Mouse (Mus musculus): ENCODE data around the gene Celf1.

The Celf1 gene

DNA sequence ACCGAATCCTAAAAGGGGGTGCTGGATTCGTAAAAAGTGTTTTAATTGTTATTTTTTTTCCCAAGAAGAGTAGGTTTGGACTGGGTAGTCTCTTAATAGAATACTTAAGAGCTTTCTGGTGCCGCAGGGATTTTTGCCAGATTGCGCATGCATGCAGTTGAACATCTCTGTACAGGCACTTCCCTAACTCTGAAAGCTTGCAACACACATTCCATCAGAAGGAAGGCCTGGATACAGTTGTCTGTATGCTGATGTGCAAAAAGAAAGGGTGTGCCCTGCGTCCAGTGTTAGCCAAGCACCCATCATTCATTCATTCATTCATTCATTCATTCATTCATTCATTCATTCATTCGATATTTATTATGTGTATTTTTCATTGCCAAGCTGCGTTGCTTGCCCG is 432 bp upstream of the Celf1 start:
- no peak for DNase-seq (ENCODE audit: extremely low read depth, low read depth)

DNA sequence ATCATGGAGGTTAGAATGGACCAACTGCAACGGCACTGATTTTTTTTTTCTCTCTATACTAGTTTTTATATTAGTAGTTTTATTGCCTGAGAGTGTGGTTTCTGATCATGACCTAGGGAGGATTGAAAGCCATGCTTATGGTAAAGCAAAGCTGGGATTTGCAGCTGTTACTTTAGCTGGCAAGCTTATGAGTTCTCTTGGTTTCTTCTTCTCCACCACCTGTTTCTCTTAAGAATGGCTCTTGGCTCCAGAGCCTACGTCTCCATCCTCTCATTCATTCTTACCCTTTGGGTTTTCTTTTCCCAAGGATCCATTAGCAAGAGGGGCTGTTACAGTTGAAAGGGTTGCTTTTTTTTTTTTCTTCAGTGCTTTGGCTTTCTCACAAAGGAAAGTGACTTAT is 1.6 kb downstream of the Celf1 start:
- no peak for DNase-seq (ENCODE audit: extremely low read depth, low read depth)

DNA sequence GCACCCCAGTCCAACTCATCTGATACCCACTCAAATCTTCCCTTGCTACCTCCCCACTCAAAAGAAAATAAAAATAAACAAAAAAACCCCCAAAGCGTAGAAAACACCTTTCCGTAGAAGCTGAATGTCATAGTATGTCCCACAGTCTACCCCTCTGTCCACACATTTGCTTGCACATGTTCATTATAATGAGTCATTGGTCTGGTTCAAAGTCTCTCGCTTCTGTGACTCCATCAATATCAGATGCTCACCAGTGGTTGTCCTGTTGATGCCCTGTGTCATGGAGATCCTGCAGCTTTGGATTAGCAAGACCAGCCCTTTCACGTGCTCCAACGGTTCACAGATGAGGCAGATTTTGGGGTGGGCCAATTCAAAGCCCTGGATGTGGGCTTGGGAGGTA is 10.0 kb downstream of the Celf1 start:
- no peak for DNase-seq (ENCODE audit: extremely low read depth, low read depth)

DNA sequence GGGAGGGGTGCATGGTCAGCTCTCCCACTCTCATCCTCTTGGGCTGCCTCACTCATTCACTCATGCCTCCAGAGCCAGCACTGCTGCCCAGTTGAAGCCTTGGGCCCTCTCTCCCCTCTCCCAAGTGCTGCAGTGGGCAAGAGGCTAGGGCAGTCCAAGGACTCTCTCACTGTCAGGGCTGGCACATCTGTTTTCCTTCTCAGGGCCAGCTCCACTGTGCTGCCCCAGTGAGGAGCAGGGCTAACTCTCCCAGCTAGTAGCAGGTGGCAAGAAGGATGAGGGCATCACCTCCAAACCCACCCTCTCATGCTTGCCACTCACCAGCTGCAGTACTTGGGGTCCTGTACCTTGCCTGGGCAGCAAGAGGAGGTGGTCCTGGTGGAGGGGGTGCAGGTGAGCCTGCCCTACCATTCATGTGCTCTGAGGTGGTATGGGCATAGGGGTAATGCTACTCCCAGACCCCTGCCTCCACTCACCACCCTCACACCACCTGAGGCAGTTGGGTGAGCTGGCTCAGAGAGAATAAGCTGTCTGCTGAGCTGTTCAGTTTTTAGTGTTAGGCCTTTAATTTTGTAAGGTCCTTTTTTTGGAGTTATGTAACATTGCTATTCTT is 10.5 kb downstream of the Celf1 start:
- DNase-seq (ENCODE audit: extremely low read depth, low read depth) = no peak

DNA sequence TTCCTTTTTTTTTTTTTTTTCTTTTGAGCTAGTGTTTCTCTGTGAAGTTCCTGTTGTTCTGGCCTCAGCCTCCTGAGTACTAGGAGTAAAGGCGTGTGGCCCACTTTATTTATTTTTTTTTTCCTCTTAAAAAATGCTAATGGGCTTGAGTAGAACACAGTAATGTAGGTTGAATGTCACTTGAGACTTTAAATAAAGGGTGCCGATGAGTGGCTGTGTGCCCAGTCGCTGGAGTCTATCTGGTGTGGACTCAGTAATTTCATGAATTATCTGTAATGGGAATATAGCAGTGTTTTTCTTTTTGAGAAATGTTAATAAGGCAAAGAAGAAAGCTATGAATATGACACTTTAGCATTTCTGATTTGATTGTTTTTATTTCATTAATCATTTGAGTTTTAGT is 13.3 kb downstream of the Celf1 start:
- DNase-seq (ENCODE audit: extremely low read depth, low read depth) = no peak

GRCm38 (mm10) chr2:90956053-90956452 is 15.9 kb downstream of the Celf1 start:
- no peak for DNase-seq (ENCODE audit: extremely low read depth, low read depth)

- DNase-seq (ENCODE audit: extremely low read depth, low read depth) = no peak
Observed at GRCm38 (mm10) chr2:90958856-90959255, 18.7 kb downstream of the Celf1 start.

GRCm38 (mm10) chr2:90960012-90960411 is 19.8 kb downstream of the Celf1 start:
- no peak for DNase-seq (ENCODE audit: extremely low read depth, low read depth)

GRCm38 (mm10) chr2:90963304-90963703 is 23.1 kb downstream of the Celf1 start:
- no peak for DNase-seq (ENCODE audit: extremely low read depth, low read depth)

- no peak for DNase-seq (ENCODE audit: extremely low read depth, low read depth)
Observed at GRCm38 (mm10) chr2:90964811-90965465, 24.8 kb downstream of the Celf1 start.

DNA sequence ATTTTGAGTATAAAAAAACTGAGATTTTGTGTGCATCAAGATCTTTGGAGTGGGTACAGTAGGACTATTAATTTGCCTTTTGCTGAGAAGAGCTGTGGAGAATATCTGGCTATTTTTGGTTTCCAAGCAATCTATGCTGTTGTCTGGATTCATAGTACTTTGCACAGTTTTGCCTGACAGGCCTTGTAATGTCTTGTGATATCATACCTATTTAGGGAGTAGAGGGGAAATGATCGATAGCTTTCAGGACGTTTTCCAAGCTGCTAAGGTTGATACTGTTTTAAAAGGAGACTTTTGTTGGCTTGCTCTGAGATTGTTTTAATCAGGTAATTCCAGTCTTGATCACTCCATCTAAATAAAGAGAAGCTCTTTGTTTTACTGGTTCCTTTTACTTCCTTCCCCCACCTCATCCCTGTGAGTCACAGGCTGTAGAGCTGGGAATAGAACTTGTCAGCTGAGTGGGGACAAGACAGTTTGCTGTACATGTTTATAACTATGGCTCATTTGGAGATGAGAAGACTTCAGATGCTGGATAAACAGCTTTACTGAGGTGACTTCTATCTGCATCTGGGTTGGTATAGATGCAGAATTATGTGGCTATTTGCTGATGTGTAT is 25.4 kb downstream of the Celf1 start:
- DNase-seq (ENCODE audit: extremely low read depth, low read depth) = no peak

DNA sequence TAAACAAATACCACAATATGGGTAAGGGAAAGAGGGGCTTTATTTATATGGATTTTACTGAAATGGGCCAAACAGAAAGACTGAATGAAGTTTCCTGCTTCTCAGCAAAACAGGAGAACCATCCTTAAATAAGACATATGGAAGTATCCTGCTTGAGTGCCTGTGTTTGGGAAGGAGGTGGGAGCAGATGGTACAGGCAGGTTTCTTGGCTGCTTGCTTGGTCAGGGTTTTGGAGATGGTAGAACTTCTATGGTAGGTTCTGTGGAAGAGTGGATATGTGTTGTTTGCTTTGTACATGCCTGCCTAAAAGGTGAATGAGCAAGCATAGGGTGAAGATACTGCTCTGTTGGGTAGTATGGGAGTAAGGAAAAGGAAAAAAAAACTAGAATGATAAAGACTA is 30.4 kb downstream of the Celf1 start:
- DNase-seq (ENCODE audit: extremely low read depth, low read depth) = no peak

- no peak for DNase-seq (ENCODE audit: extremely low read depth, low read depth)
Observed at GRCm38 (mm10) chr2:90974101-90974500, 33.9 kb downstream of the Celf1 start.

- no peak for DNase-seq (ENCODE audit: extremely low read depth, low read depth)
Observed at GRCm38 (mm10) chr2:90975181-90975835, 35.1 kb downstream of the Celf1 start.

GRCm38 (mm10) chr2:90976590-90976989 is 36.4 kb downstream of the Celf1 start:
- no peak for DNase-seq (ENCODE audit: extremely low read depth, low read depth)

DNA sequence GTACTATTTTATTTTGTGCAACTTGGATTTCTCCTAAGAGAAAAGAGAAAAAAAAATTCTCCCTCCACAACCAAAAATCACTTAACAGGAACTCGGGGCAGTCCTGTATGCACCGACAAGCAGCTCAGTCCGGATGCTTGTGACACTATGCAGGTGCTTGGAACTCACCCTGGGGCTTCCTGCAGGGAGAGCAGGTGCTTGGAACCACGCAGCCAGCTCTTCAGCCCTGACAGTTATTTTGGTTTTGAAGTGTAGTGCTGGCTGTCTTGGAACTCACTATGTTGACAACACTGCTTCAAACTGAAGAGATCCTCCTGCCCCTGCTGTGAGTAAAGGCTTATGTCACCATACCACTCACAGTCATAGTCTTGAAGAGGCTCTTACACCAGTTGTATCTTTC is 37.1 kb downstream of the Celf1 start:
- DNase-seq (ENCODE audit: extremely low read depth, low read depth) = no peak

GRCm38 (mm10) chr2:90986055-90986454 is 45.9 kb downstream of the Celf1 start:
- no peak for DNase-seq (ENCODE audit: extremely low read depth, low read depth)

- no peak for DNase-seq (ENCODE audit: extremely low read depth, low read depth)
Observed at GRCm38 (mm10) chr2:91008536-91008935, 68.4 kb downstream of the Celf1 start.

DNA sequence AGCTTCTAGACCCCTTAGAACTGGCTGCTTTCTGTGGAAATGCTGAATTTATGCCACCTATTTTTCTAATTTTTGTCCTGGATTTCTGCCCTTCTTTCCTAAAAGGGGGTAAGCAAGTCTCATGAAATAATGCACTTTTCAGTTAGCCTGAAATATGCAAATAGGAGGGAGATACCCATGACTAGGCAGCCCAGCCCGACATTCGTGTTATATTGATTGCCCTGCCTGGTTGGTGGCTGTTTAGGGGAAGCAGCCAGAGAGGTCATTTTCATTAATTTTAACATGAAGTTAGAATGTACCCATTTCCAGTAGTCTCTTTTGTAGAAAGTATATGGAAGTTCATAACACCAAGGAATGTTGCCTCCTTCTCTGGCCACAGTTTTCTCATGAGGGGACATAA is 73.7 kb downstream of the Celf1 start:
- no peak for DNase-seq (ENCODE audit: extremely low read depth, low read depth)

DNA sequence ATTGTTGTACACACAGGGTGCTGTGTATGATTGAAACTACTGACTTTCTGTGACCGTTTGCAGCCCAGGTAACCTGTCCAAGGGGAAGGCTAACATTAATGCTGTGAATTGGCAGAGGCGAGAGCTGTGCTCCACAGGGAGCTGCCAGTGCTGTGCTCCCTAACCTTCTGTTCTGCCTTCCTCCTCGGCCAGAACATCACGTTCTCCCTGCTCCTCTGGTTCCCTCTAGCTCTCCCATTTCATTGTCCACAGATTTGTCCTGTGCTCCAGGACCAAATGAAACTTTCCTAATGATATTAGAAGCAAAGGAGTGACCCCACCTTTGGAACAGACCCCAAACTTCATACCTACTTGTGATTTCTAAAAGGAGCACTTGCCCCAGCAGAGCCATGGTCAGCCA is 75.2 kb downstream of the Celf1 start:
- no peak for DNase-seq (ENCODE audit: extremely low read depth, low read depth)

DNA sequence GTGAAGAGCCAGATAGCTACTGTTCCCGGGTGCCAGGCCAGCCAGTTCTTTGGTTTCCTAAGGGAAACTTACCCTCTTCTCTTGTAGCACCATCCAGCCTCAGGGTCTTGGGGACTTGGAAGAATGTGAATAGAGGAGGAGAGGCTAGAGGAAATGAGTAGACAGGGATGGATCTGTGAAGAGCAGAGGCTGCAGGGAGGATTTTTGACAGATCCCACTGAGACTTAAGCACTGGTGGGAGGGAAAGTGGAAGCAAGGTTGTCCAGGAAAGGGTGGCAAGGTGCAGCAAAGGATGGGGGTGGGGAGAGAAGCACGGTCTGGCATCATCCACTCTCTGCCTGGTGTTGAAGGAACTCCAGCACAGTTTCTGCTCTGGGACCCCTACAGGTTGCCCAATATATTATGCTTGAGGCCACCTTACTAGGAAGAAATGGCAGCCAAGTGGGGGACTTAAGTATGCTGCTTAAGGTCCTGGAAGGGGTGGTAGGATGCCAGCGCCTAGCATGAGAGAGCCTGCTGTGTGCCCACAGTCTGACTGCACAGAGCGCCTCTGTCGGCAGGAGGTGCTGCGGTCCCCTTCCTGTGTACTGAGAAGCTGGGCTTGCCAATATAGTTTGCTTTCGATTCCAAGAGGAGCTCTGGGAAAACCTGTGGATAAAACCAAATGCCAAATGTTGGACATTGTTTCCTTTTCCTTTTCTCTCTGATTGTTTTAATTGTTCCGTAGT is 78.0 kb downstream of the Celf1 start:
- DNase-seq (ENCODE audit: extremely low read depth, low read depth) = no peak

GRCm38 (mm10) chr2:91019911-91020310 is 79.7 kb downstream of the Celf1 start:
- DNase-seq (ENCODE audit: extremely low read depth, low read depth) = no peak

Data from MEL-GATA-1-ER (cell line).